Mouse (Mus musculus): Measurements from ENCODE around the gene Zc3h7b. TPM values are rescaled to one million over a fixed set of nuclear protein-coding genes. Genes with fewer than 3 reads are reported as not detected.
"Not testable (repeated sequence)": the region's sequence is repeated elsewhere in the genome, so short reads cannot be mapped to it uniquely, and the experiment has no call there.

The Zc3h7b gene
- 25.1 and 32.4 TPM in 2 replicates for polyA plus RNA-seq (2012; ENCODE audit: insufficient read depth, insufficient read length, missing spikeins)

GRCm38 (mm10) chr15:81744992-81745600, at the start of gene Zc3h7b, which contains the start of gene Rangap1:
Gene Zc3h7b (plus strand): TSS chr15:81745057.
Gene Rangap1 (minus strand): TSS chr15:81745530.
- Histone ChIP-seq H3K4me1 (ENCODE audit: control insufficient read depth, insufficient read depth, insufficient read length, low read length) (peaks cover 7% of the 10 kb centered on the region; the same call in 1 of the 2 replicates), H3K27ac (replicated peaks; ENCODE audit: low read depth, low read length) (peak within 1 kb of the TSS; percentile 20), H3K4me3 (ENCODE audit: insufficient read depth, low read depth, low read length) (peak within 1 kb of the TSS; percentile 92)

- peaks cover 10% of the 10 kb centered on the region; the same call in 1 of the 2 replicates for H3K4me1 ChIP-seq (ENCODE audit: control insufficient read depth, insufficient read depth, insufficient read length, low read length)
- no peak within 1 kb of the TSS for H3K4me3 ChIP-seq (ENCODE audit: insufficient read depth, low read depth, low read length)
- no peak within 1 kb of the TSS for H3K27ac ChIP-seq (replicated peaks; ENCODE audit: low read depth, low read length)
These were observed 47.7 kb upstream of the Zc3h7b start, which contains the start of gene Chadl for GRCm38 (mm10) chr15:81697175-81697574. Gene Chadl (minus strand): TSS chr15:81697287.

- H3K27ac ChIP-seq (replicated peaks; ENCODE audit: low read depth, low read length), result no peak overlapping the region
- no peak overlapping the region for H3K4me3 ChIP-seq (ENCODE audit: insufficient read depth, low read depth, low read length)
- H3K4me1 ChIP-seq (ENCODE audit: control insufficient read depth, insufficient read depth, insufficient read length, low read length), result peaks cover 10% of the 10 kb centered on the region; the same call in 1 of the 2 replicates
These were observed 47.0 kb upstream of the Zc3h7b start for GRCm38 (mm10) chr15:81697847-81698246.

GRCm38 (mm10) chr15:81698532-81698931, 46.3 kb upstream of the Zc3h7b start:
- Histone ChIP-seq H3K27ac (replicated peaks; ENCODE audit: low read depth, low read length) (no peak overlapping the region), H3K4me1 (ENCODE audit: control insufficient read depth, insufficient read depth, insufficient read length, low read length) (peaks cover 10% of the 10 kb centered on the region; the same call in 1 of the 2 replicates), H3K4me3 (ENCODE audit: insufficient read depth, low read depth, low read length) (no peak overlapping the region)

- H3K4me1 ChIP-seq (ENCODE audit: control insufficient read depth, insufficient read depth, insufficient read length, low read length), result peaks cover 8% of the 10 kb centered on the region; the same call in 1 of the 2 replicates
- peak overlapping the region; percentile 55 for H3K27ac ChIP-seq (replicated peaks; ENCODE audit: low read depth, low read length)
- no peak overlapping the region for H3K4me3 ChIP-seq (ENCODE audit: insufficient read depth, low read depth, low read length)
These were observed 44.7 kb upstream of the Zc3h7b start for GRCm38 (mm10) chr15:81700161-81700560.

GRCm38 (mm10) chr15:81700601-81701000, 44.3 kb upstream of the Zc3h7b start:
- H3K4me1 ChIP-seq (ENCODE audit: control insufficient read depth, insufficient read depth, insufficient read length, low read length), result peaks cover 8% of the 10 kb centered on the region; the same call in 1 of the 2 replicates
- H3K27ac ChIP-seq (replicated peaks; ENCODE audit: low read depth, low read length), result peak overlapping the region; percentile 55
- H3K4me3 ChIP-seq (ENCODE audit: insufficient read depth, low read depth, low read length), result no peak overlapping the region

GRCm38 (mm10) chr15:81701350-81701749, 43.5 kb upstream of the Zc3h7b start:
- not testable (repeated sequence) for H3K4me3 ChIP-seq (ENCODE audit: insufficient read depth, low read depth, low read length); H3K4me1 ChIP-seq (ENCODE audit: control insufficient read depth, insufficient read depth, insufficient read length, low read length); H3K27ac ChIP-seq (replicated peaks; ENCODE audit: low read depth, low read length)

GRCm38 (mm10) chr15:81702306-81703093, 42.4 kb upstream of the Zc3h7b start:
- Histone ChIP-seq H3K4me1 (ENCODE audit: control insufficient read depth, insufficient read depth, insufficient read length, low read length) (peaks cover 8% of the 10 kb centered on the region; the same call in 1 of the 2 replicates), H3K4me3 (ENCODE audit: insufficient read depth, low read depth, low read length) (no peak overlapping the region), H3K27ac (replicated peaks; ENCODE audit: low read depth, low read length) (no peak overlapping the region)

GRCm38 (mm10) chr15:81703094-81703489, 41.8 kb upstream of the Zc3h7b start:
- Histone ChIP-seq H3K4me3 (ENCODE audit: insufficient read depth, low read depth, low read length) (no peak overlapping the region), H3K27ac (replicated peaks; ENCODE audit: low read depth, low read length) (no peak overlapping the region), H3K4me1 (ENCODE audit: control insufficient read depth, insufficient read depth, insufficient read length, low read length) (peaks cover 8% of the 10 kb centered on the region; the same call in 1 of the 2 replicates)

GRCm38 (mm10) chr15:81708991-81709390, 35.9 kb upstream of the Zc3h7b start:
- Histone ChIP-seq H3K4me1 (ENCODE audit: control insufficient read depth, insufficient read depth, insufficient read length, low read length) (no peaks in the 10 kb centered on the region), H3K4me3 (ENCODE audit: insufficient read depth, low read depth, low read length) (no peak overlapping the region), H3K27ac (replicated peaks; ENCODE audit: low read depth, low read length) (no peak overlapping the region)

GRCm38 (mm10) chr15:81709686-81710085, 35.2 kb upstream of the Zc3h7b start:
- H3K27ac ChIP-seq (replicated peaks; ENCODE audit: low read depth, low read length), result no peak overlapping the region
- H3K4me3 ChIP-seq (ENCODE audit: insufficient read depth, low read depth, low read length), result no peak overlapping the region
- H3K4me1 ChIP-seq (ENCODE audit: control insufficient read depth, insufficient read depth, insufficient read length, low read length), result no peaks in the 10 kb centered on the region

- Histone ChIP-seq H3K4me3 (ENCODE audit: insufficient read depth, low read depth, low read length) (no peak overlapping the region), H3K4me1 (ENCODE audit: control insufficient read depth, insufficient read depth, insufficient read length, low read length) (no peaks in the 10 kb centered on the region), H3K27ac (replicated peaks; ENCODE audit: low read depth, low read length) (no peak overlapping the region)
These were observed 34.1 kb upstream of the Zc3h7b start for GRCm38 (mm10) chr15:81710801-81711200.

GRCm38 (mm10) chr15:81713742-81714141, 31.1 kb upstream of the Zc3h7b start:
- Histone ChIP-seq H3K27ac (replicated peaks; ENCODE audit: low read depth, low read length) (no peak overlapping the region), H3K4me1 (ENCODE audit: control insufficient read depth, insufficient read depth, insufficient read length, low read length) (no peaks in the 10 kb centered on the region), H3K4me3 (ENCODE audit: insufficient read depth, low read depth, low read length) (no peak overlapping the region)

- no peak overlapping the region for H3K4me3 ChIP-seq (ENCODE audit: insufficient read depth, low read depth, low read length)
- H3K27ac ChIP-seq (replicated peaks; ENCODE audit: low read depth, low read length), result no peak overlapping the region
These were observed 26.3 kb upstream of the Zc3h7b start for GRCm38 (mm10) chr15:81718336-81719138.

GRCm38 (mm10) chr15:81719139-81719531, 25.7 kb upstream of the Zc3h7b start:
- Histone ChIP-seq H3K4me3 (ENCODE audit: insufficient read depth, low read depth, low read length) (no peak overlapping the region), H3K4me1 (ENCODE audit: control insufficient read depth, insufficient read depth, insufficient read length, low read length) (no peaks in the 10 kb centered on the region), H3K27ac (replicated peaks; ENCODE audit: low read depth, low read length) (no peak overlapping the region)

More at GRCm38 (mm10) chr15:81718336-81719138, 26.3 kb upstream of the Zc3h7b start:
- no peaks in the 10 kb centered on the region for H3K4me1 ChIP-seq (ENCODE audit: control insufficient read depth, insufficient read depth, insufficient read length, low read length)

Measured in brown adipose tissue, adult 24 weeks (tissue).